Mouse (Mus musculus): ENCODE results near the gene C1qtnf9. TPM values are rescaled to one million over a fixed set of nuclear protein-coding genes. Genes with fewer than 3 reads are reported as not detected.
A peak's percentile ranks its signal among the peaks of the same experiment; 100 is the strongest.

Gene C1qtnf9
- polyA plus RNA-seq, 1 experiment from 2014 or later = 0.57 TPM

DNA sequence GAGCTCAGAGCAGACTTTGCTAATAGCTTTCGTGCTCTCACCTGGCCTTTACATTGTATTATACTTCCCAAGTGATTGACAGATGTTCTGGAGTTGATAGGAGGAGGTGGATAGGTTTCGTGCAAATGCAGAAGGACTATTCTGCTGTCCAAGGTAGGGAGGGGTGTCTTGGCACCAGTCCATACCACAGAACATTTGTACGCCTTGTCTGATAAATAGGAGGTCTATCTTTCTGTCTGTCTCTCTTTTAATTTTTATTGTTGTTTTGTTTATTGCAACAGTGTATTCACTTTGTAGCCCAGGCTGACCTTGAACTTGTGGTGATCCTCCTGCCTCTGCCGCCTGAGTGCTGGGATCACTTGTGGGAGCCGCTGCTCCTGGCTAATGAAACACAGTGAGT is 29.7 kb downstream of the C1qtnf9 start:
- Histone ChIP-seq H3K4me3 (replicated peaks) (no peak overlapping the region), H3K9me3 (replicated peaks) (no peaks in the 10 kb centered on the region), H3K4me1 (no peaks in the 10 kb centered on the region), H3K27me3 (no peaks in the 10 kb centered on the region), H3K36me3 (peaks cover 53% of the 10 kb centered on the region), H3K9ac (no peak overlapping the region), H3K4me2 (no peak overlapping the region), H3K27ac (no peak overlapping the region)
- ATAC-seq (replicated peaks; ENCODE audit: low FRiP score) = no peak
- 87% methylated on average over 5 of the region's 5 CpGs for WGBS

- 86% methylated on average over 4 of the region's 4 CpGs for WGBS
- no peak overlapping the region for H3K27ac ChIP-seq
- peaks cover 62% of the 10 kb centered on the region for H3K36me3 ChIP-seq
- H3K9ac ChIP-seq = no peak overlapping the region
- no peak for ATAC-seq (replicated peaks; ENCODE audit: low FRiP score)
- H3K4me2 ChIP-seq = no peak overlapping the region
- no peak overlapping the region for H3K4me3 ChIP-seq (replicated peaks)
- no peaks in the 10 kb centered on the region for H3K4me1 ChIP-seq
- no peaks in the 10 kb centered on the region for H3K27me3 ChIP-seq
- no peaks in the 10 kb centered on the region for H3K9me3 ChIP-seq (replicated peaks)
Observed at GRCm38 (mm10) chr14:60798721-60799120, 30.8 kb downstream of the C1qtnf9 start.

- Histone ChIP-seq H3K9me3 (replicated peaks) (no peaks in the 10 kb centered on the region), H3K36me3 (peaks cover 72% of the 10 kb centered on the region), H3K27ac (no peak overlapping the region), H3K4me1 (no peaks in the 10 kb centered on the region), H3K9ac (no peak overlapping the region), H3K4me2 (no peak overlapping the region), H3K4me3 (replicated peaks) (no peak overlapping the region), H3K27me3 (no peaks in the 10 kb centered on the region)
- ATAC-seq (replicated peaks; ENCODE audit: low FRiP score) = no peak
- WGBS = 51% methylated on average over 9 of the region's 9 CpGs
Observed at GRCm38 (mm10) chr14:60799762-60800728, 32.1 kb downstream of the C1qtnf9 start.

DNA sequence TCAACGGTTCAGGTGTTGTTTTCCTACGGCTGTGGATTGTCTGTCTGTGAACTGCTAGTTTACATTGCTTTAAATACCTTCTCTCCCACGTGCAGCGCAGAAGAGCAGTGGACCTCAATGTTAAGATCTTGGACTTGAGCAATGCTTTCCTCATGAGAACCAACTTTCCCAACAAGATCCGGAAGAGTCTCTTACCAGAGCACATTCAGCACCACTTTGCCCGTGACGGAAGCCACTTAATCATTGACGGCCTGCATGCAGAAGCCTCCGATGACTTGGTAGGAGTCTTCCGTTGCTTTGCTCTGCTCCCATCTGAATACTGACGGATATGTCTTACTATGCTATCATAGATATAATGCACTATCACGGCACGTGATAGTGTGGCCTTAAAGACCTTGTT is 34.1 kb downstream of the C1qtnf9 start:
- no peak for ATAC-seq (replicated peaks; ENCODE audit: low FRiP score)
- H3K9ac ChIP-seq = no peak overlapping the region
- H3K36me3 ChIP-seq = peaks cover 66% of the 10 kb centered on the region
- H3K27ac ChIP-seq = no peak overlapping the region
- H3K27me3 ChIP-seq = no peaks in the 10 kb centered on the region
- H3K9me3 ChIP-seq (replicated peaks) = no peaks in the 10 kb centered on the region
- no peak overlapping the region for H3K4me2 ChIP-seq
- 93% methylated on average over 13 of the region's 13 CpGs for WGBS
- peaks cover 3% of the 10 kb centered on the region for H3K4me1 ChIP-seq
- H3K4me3 ChIP-seq (replicated peaks) = no peak overlapping the region

DNA sequence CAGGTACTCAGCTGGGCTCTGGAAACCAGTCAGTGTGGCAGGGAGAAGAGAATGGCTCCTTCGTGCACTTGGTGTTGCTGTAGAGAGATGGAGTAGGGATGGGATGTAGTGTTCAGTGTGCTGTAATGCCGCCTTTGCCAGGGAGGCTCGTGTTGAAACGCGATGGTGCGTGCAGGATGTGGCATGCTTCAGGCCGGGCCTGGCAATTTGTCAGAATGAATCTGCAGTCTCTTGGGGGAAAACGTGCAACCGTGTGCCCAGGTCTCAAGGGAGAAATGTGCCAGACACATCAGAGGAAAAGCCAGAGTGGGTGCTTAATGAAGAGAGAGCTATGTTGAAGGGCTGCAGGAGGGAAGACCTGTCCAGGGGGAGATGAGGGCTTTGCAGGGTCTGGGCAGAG is 37.0 kb downstream of the C1qtnf9 start:
- Histone ChIP-seq H3K36me3 (peaks cover 55% of the 10 kb centered on the region), H3K4me2 (no peak overlapping the region), H3K4me1 (peaks cover 5% of the 10 kb centered on the region), H3K4me3 (replicated peaks) (no peak overlapping the region), H3K27me3 (no peaks in the 10 kb centered on the region), H3K27ac (no peak overlapping the region), H3K9me3 (replicated peaks) (no peaks in the 10 kb centered on the region), H3K9ac (no peak overlapping the region)
- ATAC-seq (replicated peaks; ENCODE audit: low FRiP score) = no peak
- WGBS = 91% methylated on average over 9 of the region's 9 CpGs

DNA sequence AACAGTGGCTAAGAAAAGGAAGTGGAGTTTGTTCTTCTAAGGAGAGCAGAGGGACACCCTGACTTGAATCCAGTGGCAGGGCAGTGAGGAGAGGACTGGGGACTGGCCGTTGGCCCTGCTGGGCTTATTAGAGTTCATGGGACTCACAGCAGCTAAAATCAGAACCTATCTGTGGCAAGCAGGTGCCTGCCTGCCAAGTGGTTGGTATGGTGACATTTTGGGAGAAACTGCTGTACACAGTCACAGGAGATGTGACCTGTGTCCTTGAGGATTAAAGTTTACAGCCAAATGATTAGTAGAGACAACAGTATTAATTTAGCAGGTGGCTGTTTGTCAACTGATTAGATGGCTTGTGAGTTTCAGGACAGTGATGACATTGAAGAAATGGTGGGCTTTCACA is 37.9 kb downstream of the C1qtnf9 start:
- no peak for ATAC-seq (replicated peaks; ENCODE audit: low FRiP score)
- H3K4me3 ChIP-seq (replicated peaks) = no peak overlapping the region
- no peaks in the 10 kb centered on the region for H3K27me3 ChIP-seq
- peaks cover 52% of the 10 kb centered on the region for H3K36me3 ChIP-seq
- no peaks in the 10 kb centered on the region for H3K9me3 ChIP-seq (replicated peaks)
- H3K9ac ChIP-seq = no peak overlapping the region
- H3K4me2 ChIP-seq = no peak overlapping the region
- H3K27ac ChIP-seq = no peak overlapping the region
- H3K4me1 ChIP-seq = peaks cover 5% of the 10 kb centered on the region
- 63% methylated on average over 1 of the region's 1 CpGs for WGBS

- peaks cover 5% of the 10 kb centered on the region for H3K4me1 ChIP-seq
- WGBS = 33% methylated on average over 11 of the region's 11 CpGs
- ATAC-seq (replicated peaks; ENCODE audit: low FRiP score) = no peak
Observed at GRCm38 (mm10) chr14:60806891-60807344, 39.0 kb downstream of the C1qtnf9 start.

GRCm38 (mm10) chr14:60809881-60810280 is 41.9 kb downstream of the C1qtnf9 start:
- H3K9ac ChIP-seq = no peak overlapping the region

More at GRCm38 (mm10) chr14:60806891-60807344, 39.0 kb downstream of the C1qtnf9 start:
- Histone ChIP-seq H3K9ac (no peak overlapping the region), H3K9me3 (replicated peaks) (no peaks in the 10 kb centered on the region), H3K27ac (peak overlapping the region; percentile 32; the same call in 1 of the 2 replicates), H3K36me3 (peaks cover 48% of the 10 kb centered on the region), H3K27me3 (no peaks in the 10 kb centered on the region), H3K4me3 (replicated peaks) (no peak overlapping the region), H3K4me2 (no peak overlapping the region)

DNA sequence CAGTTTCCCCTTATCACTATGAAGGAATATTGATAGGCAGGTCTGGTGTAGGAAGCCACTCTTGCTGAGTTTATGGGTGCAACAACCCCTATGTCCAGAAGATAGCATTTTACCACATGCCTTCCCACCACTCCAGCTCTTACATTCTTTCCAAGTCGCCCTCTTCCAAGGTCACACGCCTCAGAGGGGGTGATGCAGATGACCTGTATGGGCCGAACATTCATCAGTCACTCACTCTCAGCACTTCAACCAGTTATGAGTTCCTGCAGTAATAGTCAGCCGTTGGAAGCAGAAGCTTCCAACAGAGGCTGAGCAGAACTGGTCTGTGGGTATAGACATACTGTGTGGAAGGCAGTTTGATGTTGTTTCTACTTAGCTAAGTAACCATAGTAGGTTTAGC is 43.6 kb downstream of the C1qtnf9 start:
- WGBS = 82% methylated on average over 4 of the region's 4 CpGs
- no peak for ATAC-seq (replicated peaks; ENCODE audit: low FRiP score)
- Histone ChIP-seq H3K27ac (no peak overlapping the region), H3K9me3 (replicated peaks) (no peaks in the 10 kb centered on the region), H3K4me3 (replicated peaks) (no peak overlapping the region), H3K27me3 (no peaks in the 10 kb centered on the region), H3K9ac (no peak overlapping the region), H3K36me3 (peaks cover 29% of the 10 kb centered on the region; the same call in 1 of the 2 replicates), H3K4me2 (no peak overlapping the region), H3K4me1 (peaks cover 5% of the 10 kb centered on the region)

More at GRCm38 (mm10) chr14:60809881-60810280, 41.9 kb downstream of the C1qtnf9 start:
- H3K36me3 ChIP-seq = peaks cover 30% of the 10 kb centered on the region; the same call in 1 of the 2 replicates
- no peaks in the 10 kb centered on the region for H3K27me3 ChIP-seq
- 90% methylated on average over 8 of the region's 8 CpGs for WGBS
- no peak for ATAC-seq (replicated peaks; ENCODE audit: low FRiP score)
- no peaks in the 10 kb centered on the region for H3K9me3 ChIP-seq (replicated peaks)
- H3K4me3 ChIP-seq (replicated peaks) = no peak overlapping the region
- H3K4me1 ChIP-seq = peaks cover 5% of the 10 kb centered on the region
- no peak overlapping the region for H3K4me2 ChIP-seq
- H3K27ac ChIP-seq = no peak overlapping the region

- no peaks in the 10 kb centered on the region for H3K9me3 ChIP-seq (replicated peaks)
- H3K4me3 ChIP-seq (replicated peaks) = no peak overlapping the region
- no peak for ATAC-seq (replicated peaks; ENCODE audit: low FRiP score)
- no peaks in the 10 kb centered on the region for H3K4me1 ChIP-seq
- no peak overlapping the region for H3K9ac ChIP-seq
- H3K27ac ChIP-seq = no peak overlapping the region
- WGBS = 90% methylated on average over 5 of the region's 5 CpGs
- H3K27me3 ChIP-seq = no peaks in the 10 kb centered on the region
- H3K36me3 ChIP-seq = peaks cover 22% of the 10 kb centered on the region; the same call in 1 of the 2 replicates
- H3K4me2 ChIP-seq = no peak overlapping the region
Observed at GRCm38 (mm10) chr14:60815098-60815497, 47.2 kb downstream of the C1qtnf9 start.

- peaks cover 13% of the 10 kb centered on the region; the same call in 1 of the 2 replicates for H3K36me3 ChIP-seq
- no peaks in the 10 kb centered on the region for H3K27me3 ChIP-seq
- H3K4me1 ChIP-seq = no peaks in the 10 kb centered on the region
- no peak overlapping the region for H3K27ac ChIP-seq
- no peak overlapping the region for H3K9ac ChIP-seq
- H3K4me2 ChIP-seq = no peak overlapping the region
- H3K4me3 ChIP-seq (replicated peaks) = no peak overlapping the region
- 81% methylated on average over 5 of the region's 5 CpGs for WGBS
- no peak for ATAC-seq (replicated peaks; ENCODE audit: low FRiP score)
- no peaks in the 10 kb centered on the region for H3K9me3 ChIP-seq (replicated peaks)
Observed at GRCm38 (mm10) chr14:60818045-60818444, 50.1 kb downstream of the C1qtnf9 start.

GRCm38 (mm10) chr14:60830096-60830495 is 62.2 kb downstream of the C1qtnf9 start:
- WGBS = 91% methylated on average over 2 of the region's 2 CpGs

More at GRCm38 (mm10) chr14:60830096-60830495, 62.2 kb downstream of the C1qtnf9 start:
- Histone ChIP-seq H3K9ac (no peak overlapping the region), H3K9me3 (replicated peaks) (no peaks in the 10 kb centered on the region; the same call in 1 of the 2 replicates), H3K4me2 (no peak overlapping the region), H3K27me3 (no peaks in the 10 kb centered on the region), H3K36me3 (peaks cover 36% of the 10 kb centered on the region), H3K27ac (no peak overlapping the region), H3K4me3 (replicated peaks) (no peak overlapping the region), H3K4me1 (no peaks in the 10 kb centered on the region)
- ATAC-seq (replicated peaks; ENCODE audit: low FRiP score) = no peak

Data from kidney, embryonic 15.5 days (tissue).